Mouse (Mus musculus) midbrain, embryonic 14.5 days (tissue): ENCODE results near the gene Zfp51. TPM values are rescaled to one million over a fixed set of nuclear protein-coding genes. Genes with fewer than 3 reads are reported as not detected.
A peak's percentile ranks its signal among the peaks of the same experiment; 100 is the strongest.

ENCODE experiments used
- ATAC-seq: fragments of 200-750 bp; cut with Nextera tagmentation; 2 replicates; pipeline ENCODE4 v1.8.0; 2017; ENCODE audit warnings: moderate number of reproducible peaks, moderate library complexity; ENCODE audit not compliant: low FRiP score, low TSS enrichment
- DNase-seq: peaks from one replicate; pipeline ENCODE4 v3.0.0-alpha.2; 2015
- H3K27ac ChIP-seq: fragments of 300-500 bp; sonication (generic); replicated peaks from 2 replicates; pipeline ENCODE4 v1.5.1; 2014; ENCODE audit warnings: mild to moderate bottlenecking, low read depth, low read length, moderate library complexity
- H3K27me3 ChIP-seq: fragments of 300-500 bp; sonication (generic); 2 replicates; pipeline ENCODE4 v1.6.1; 2014; ENCODE audit warnings: low read length, control low read depth, mixed read lengths; ENCODE audit not compliant: control insufficient read depth, insufficient read depth
- H3K36me3 ChIP-seq: fragments of 300-500 bp; sonication (generic); 2 replicates; pipeline ENCODE4 v1.6.1; 2014; ENCODE audit warnings: low read length, control low read depth; ENCODE audit not compliant: control insufficient read depth, insufficient read depth
- H3K4me1 ChIP-seq: fragments of 300-500 bp; sonication (generic); 2 replicates; pipeline ENCODE4 v1.6.1; 2014; ENCODE audit warnings: mild to moderate bottlenecking, antibody characterized with exemption, low read length, control low read depth; ENCODE audit not compliant: control insufficient read depth, insufficient read depth
- H3K4me2 ChIP-seq: fragments of 300-500 bp; sonication (generic); 2 replicates; pipeline ENCODE4 v1.6.1; 2014; ENCODE audit warnings: mild to moderate bottlenecking, low read length, moderate library complexity
- H3K4me3 ChIP-seq: fragments of 300-500 bp; sonication (generic); replicated peaks from 2 replicates; pipeline ENCODE4 v1.5.1; 2014; ENCODE audit warnings: low read depth, low read length
- H3K9ac ChIP-seq: fragments of 300-500 bp; sonication (generic); replicated peaks from 2 replicates; pipeline ENCODE4 v1.6.1; 2014; ENCODE audit warnings: mild to moderate bottlenecking, low read length, moderate library complexity
- H3K9me3 ChIP-seq: fragments of 300-500 bp; sonication (generic); 2 replicates; pipeline ENCODE4 v1.6.1; 2016; ENCODE audit warnings: low read length, control low read depth, mixed read lengths; ENCODE audit not compliant: control insufficient read depth
- WGBS: fragments of 180-500 bp; shearing (Covaris S2); extraction: QIAGEN DNeasy Blood & Tissue Kit; methylation state at CpG from one replicate; pipeline ENCODE4 v1.1.7; 2014; 5-methylcytosine and 5-hydroxymethylcytosine counted together
- polyA plus RNA-seq: library from polyadenylated mRNA; unstranded; fragments of >200 nt; fragmentation: Nextera tagmentation; extraction: Ambion mirVana; gene quantifications from 2 replicates; pipeline ENCODE4 v1.2.1, GENCODE M21; 2014

Zfp51 gene
- polyA plus RNA-seq, 1 experiment from 2014 or later, result 17.5 TPM

DNA sequence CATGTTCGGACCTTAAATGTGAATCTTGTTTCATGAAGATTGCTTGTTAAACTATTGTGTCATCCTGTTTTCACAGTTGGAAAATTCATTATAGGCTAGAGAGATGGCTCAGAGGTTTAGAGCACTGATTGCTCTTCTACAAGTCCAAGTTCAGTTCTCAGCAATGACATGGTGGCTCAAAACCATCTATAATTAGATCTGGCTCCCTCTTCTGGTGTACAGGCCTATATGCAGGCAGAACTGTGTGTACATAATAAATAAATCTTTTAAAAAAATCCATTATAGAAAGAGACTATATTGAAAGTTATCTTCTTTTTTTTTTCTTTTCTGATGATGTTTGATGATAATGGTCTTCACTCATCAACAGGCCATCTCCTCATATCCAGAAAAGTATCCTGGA is 54.4 kb downstream of the Zfp51 start:
- Histone ChIP-seq H3K4me2 (no peak overlapping the region), H3K27ac (no peak overlapping the region), H3K36me3 (peaks cover 20% of the 10 kb centered on the region), H3K4me1 (no peaks in the 10 kb centered on the region), H3K9ac (no peak overlapping the region), H3K4me3 (no peak overlapping the region), H3K27me3 (no peaks in the 10 kb centered on the region), H3K9me3 (no peaks in the 10 kb centered on the region)
- DNase-seq, result peak; percentile 2
- no peak for ATAC-seq
- WGBS, result 98% methylated on average over 1 of the region's 1 CpGs

DNA sequence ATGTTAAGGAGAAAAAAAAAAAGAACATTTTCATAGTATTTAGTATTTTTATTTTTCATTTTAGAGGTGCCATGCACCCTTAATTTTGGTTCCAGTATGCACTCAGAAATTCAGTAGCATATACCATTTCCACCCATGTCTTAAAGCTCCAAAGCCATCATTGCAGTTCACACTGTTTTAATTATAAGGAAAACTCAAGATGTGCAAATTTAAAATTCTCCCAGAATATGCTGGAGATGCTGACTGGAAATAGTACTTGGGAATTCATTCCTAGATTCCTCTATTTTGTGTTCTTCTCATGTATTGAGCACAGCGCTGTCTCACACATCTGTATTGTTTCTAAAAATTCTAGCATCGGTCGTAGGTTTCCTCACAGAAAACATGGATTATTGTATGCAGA is 56.1 kb downstream of the Zfp51 start:
- Histone ChIP-seq H3K4me2 (no peak overlapping the region), H3K9me3 (no peaks in the 10 kb centered on the region), H3K4me3 (no peak overlapping the region), H3K27me3 (no peaks in the 10 kb centered on the region), H3K36me3 (peaks cover 28% of the 10 kb centered on the region), H3K9ac (no peak overlapping the region), H3K27ac (no peak overlapping the region), H3K4me1 (no peaks in the 10 kb centered on the region)
- DNase-seq, result no peak
- ATAC-seq, result no peak
- WGBS, result 95% methylated on average over 3 of the region's 3 CpGs

DNA sequence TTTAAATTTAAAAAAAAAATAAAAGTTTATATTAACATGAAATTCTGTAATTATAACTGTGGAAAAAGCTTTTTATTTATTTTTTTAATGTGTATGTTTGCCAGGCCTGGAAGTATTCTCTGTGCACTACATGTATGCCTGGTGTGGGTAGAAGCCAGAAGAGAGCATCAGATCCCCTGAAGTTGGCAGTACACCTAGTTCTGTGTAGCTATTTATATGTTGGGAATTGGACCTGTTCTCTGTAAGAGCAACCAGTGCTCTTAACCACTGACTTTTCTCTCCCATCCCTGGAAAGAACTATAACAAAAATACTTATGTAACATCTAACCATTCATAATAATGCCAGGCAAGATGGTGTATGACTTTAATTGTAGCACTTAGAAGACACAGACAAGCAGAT is 59.6 kb downstream of the Zfp51 start:
- Histone ChIP-seq H3K9ac (no peak overlapping the region), H3K4me2 (no peak overlapping the region), H3K4me1 (no peaks in the 10 kb centered on the region), H3K36me3 (peaks cover 28% of the 10 kb centered on the region), H3K27ac (no peak overlapping the region), H3K27me3 (no peaks in the 10 kb centered on the region), H3K4me3 (no peak overlapping the region), H3K9me3 (no peaks in the 10 kb centered on the region)
- no peak for ATAC-seq
- no peak for DNase-seq

Other genes with a start within 250 kb of the Zfp51 start
- not detected in 2 replicates for gene Vmn1r234, start 224.3 kb upstream of the Zfp51 start, polyA plus RNA-seq
- gene Vmn1r235, start 194.0 kb upstream of the Zfp51 start, polyA plus RNA-seq, result not detected in 2 replicates
- gene Vmn1r236, start 167.4 kb upstream of the Zfp51 start, polyA plus RNA-seq, result not detected in 2 replicates
- not detected in 2 replicates for gene Vmn1r237, start 138.5 kb upstream of the Zfp51 start, polyA plus RNA-seq
- 5.2 and 7.2 TPM in 2 replicates for gene Zfp677, start 66.6 kb upstream of the Zfp51 start, polyA plus RNA-seq
- 4.3 and 5.4 TPM in 2 replicates for gene Zfp54, start 27.1 kb upstream of the Zfp51 start, polyA plus RNA-seq
- 10.9 and 11.4 TPM in 2 replicates for gene Zfp53, start 38.6 kb downstream of the Zfp51 start, polyA plus RNA-seq
- gene Zfp52, start 85.2 kb downstream of the Zfp51 start, polyA plus RNA-seq, result 1.5 TPM in 2 replicates
- gene Zfp948, start 116.6 kb downstream of the Zfp51 start, polyA plus RNA-seq, result 21.2 and 25.4 TPM in 2 replicates
- gene Zfp983, start 200.2 kb downstream of the Zfp51 start, polyA plus RNA-seq, result 11.5 and 16.1 TPM in 2 replicates
- 17.7 and 21.4 TPM in 2 replicates for gene Gm10226, start 241.5 kb downstream of the Zfp51 start, polyA plus RNA-seq